Mouse (Mus musculus) CH12.LX (cell line): ENCODE data around the gene Celsr3. TPM values are rescaled to one million over a fixed set of nuclear protein-coding genes. Genes with fewer than 3 reads are reported as not detected.
A peak's percentile ranks its signal among the peaks of the same experiment; 100 is the strongest.

ENCODE experiments used
- DNase-seq: peaks from one replicate; pipeline ENCODE4 v3.0.0-alpha.2; 2013; ENCODE audit errors: extremely low read depth
- H3K27ac ChIP-seq: 2 replicates; pipeline ENCODE4 v1.5.1; 2012; ENCODE audit warnings: low read depth, mild to moderate bottlenecking, control low read depth, moderate library complexity; ENCODE audit not compliant: insufficient read depth
- H3K27me3 ChIP-seq: replicated peaks from 2 replicates; pipeline ENCODE3; 2012; ENCODE audit warnings: inconsistent platforms
- H3K36me3 ChIP-seq, 2 experiments: replicated peaks in 1 of 2; 2 replicates each; pipeline versions ENCODE3 to v1.6.1; 2012; ENCODE audit warnings: inconsistent platforms in 1 of 2, low read length in 1 of 2, mild to moderate bottlenecking in 1 of 2, mixed read lengths in 1 of 2, moderate library complexity in 1 of 2; ENCODE audit not compliant: control insufficient read depth in 1 of 2, insufficient read depth in 1 of 2
- H3K4me1 ChIP-seq, 2 experiments: 2 replicates each; pipeline ENCODE4 v1.6.1; 2012; ENCODE audit warnings: inconsistent platforms in 1 of 2, moderate library complexity in 1 of 2; ENCODE audit not compliant: insufficient read depth in 2 of 2, control insufficient read depth in 1 of 2
- H3K4me2 ChIP-seq: 2 replicates; pipeline ENCODE4 v1.6.1; 2012; ENCODE audit warnings: low read depth, mild to moderate bottlenecking, control low read depth; ENCODE audit not compliant: poor library complexity, insufficient read depth, severe bottlenecking
- H3K4me3 ChIP-seq, 3 experiments: fragments of 150-350 bp in 1 of 3; sonication (generic) in 1 of 3; replicated peaks in 1 of 3; 2 replicates each; pipeline versions ENCODE3 to v1.5.1; 2011 to 2012; ENCODE audit warnings: low read depth in 2 of 3, low read length in 2 of 3, mild to moderate bottlenecking in 2 of 3, moderate library complexity in 2 of 3, control low read depth in 1 of 3, improper control_type of control experiment in 1 of 3, inconsistent platforms in 1 of 3, mixed read lengths in 1 of 3; ENCODE audit not compliant: poor library complexity in 1 of 3
- H3K79me2 ChIP-seq: replicated peaks from 2 replicates; pipeline ENCODE4 v1.6.1; 2012; ENCODE audit warnings: mild to moderate bottlenecking, moderate library complexity; ENCODE audit not compliant: control insufficient read depth, poor library complexity, insufficient read depth, severe bottlenecking; ENCODE audit errors: extremely low read depth
- H3K9ac ChIP-seq: 2 replicates; pipeline ENCODE4 v1.6.1; 2012; ENCODE audit warnings: low read depth, mild to moderate bottlenecking, control low read depth, moderate library complexity; ENCODE audit not compliant: insufficient read depth
- H3K9me3 ChIP-seq: replicated peaks from 2 replicates; pipeline ENCODE3; 2012; ENCODE audit warnings: low read length, inconsistent platforms, mixed read lengths
- BHLHE40 ChIP-seq: IDR thresholded peaks from 2 replicates; pipeline ENCODE4 v1.6.1; 2011; ENCODE audit warnings: mild to moderate bottlenecking, low read depth, low read length, improper control_type of control experiment
- CHD2 ChIP-seq: IDR thresholded peaks from 2 replicates; pipeline ENCODE4 v1.6.1; 2011; ENCODE audit warnings: low read length, improper control_type of control experiment
- EP300 ChIP-seq: IDR thresholded peaks from 2 replicates; pipeline ENCODE4 v1.6.1; 2011; ENCODE audit warnings: low read length, improper control_type of control experiment
- ETS1 ChIP-seq: conservative IDR thresholded peaks from 2 replicates; pipeline ENCODE4 v1.6.1; 2012; ENCODE audit warnings: low read depth, mild to moderate bottlenecking, inconsistent platforms, low read length, improper control_type of control experiment, moderate library complexity
- HCFC1 ChIP-seq: IDR thresholded peaks from 2 replicates; pipeline ENCODE4 v1.6.1; 2012; ENCODE audit warnings: low read depth, mild to moderate bottlenecking, inconsistent platforms, low read length, improper control_type of control experiment
- IRF4 ChIP-seq: IDR thresholded peaks from 2 replicates; pipeline ENCODE4 v1.6.1; 2014; ENCODE audit warnings: low read depth, mild to moderate bottlenecking, inconsistent platforms, low read length, improper control_type of control experiment
- JUND ChIP-seq: conservative IDR thresholded peaks from 2 replicates; pipeline ENCODE4 v1.6.1; 2011; ENCODE audit warnings: low read depth, low read length, improper control_type of control experiment
- KAT2A ChIP-seq: IDR thresholded peaks from 2 replicates; pipeline ENCODE4 v1.6.1; 2012; ENCODE audit warnings: low read length, improper control_type of control experiment, inconsistent platforms; ENCODE audit not compliant: insufficient replicate concordance
- MAX ChIP-seq: IDR thresholded peaks from 2 replicates; pipeline ENCODE4 v1.6.1; 2011; ENCODE audit warnings: low read length, improper control_type of control experiment
- MXI1 ChIP-seq: IDR thresholded peaks from 2 replicates; pipeline ENCODE4 v1.6.1; 2011; ENCODE audit warnings: mild to moderate bottlenecking, low read depth, low read length, improper control_type of control experiment
- NELFE ChIP-seq: IDR thresholded peaks from 2 replicates; pipeline ENCODE4 v1.6.1; 2011; ENCODE audit warnings: low read depth, low read length, improper control_type of control experiment
- POLR2A ChIP-seq: IDR thresholded peaks from 2 replicates; pipeline ENCODE4 v1.6.1; 2011; ENCODE audit warnings: low read depth, mild to moderate bottlenecking, improper control_type of control experiment, low read length
- RAD21 ChIP-seq: IDR thresholded peaks from 2 replicates; pipeline ENCODE4 v1.6.1; 2011; ENCODE audit warnings: low read depth, mild to moderate bottlenecking, low read length, improper control_type of control experiment, moderate library complexity
- RCOR1 ChIP-seq: conservative IDR thresholded peaks from 2 replicates; pipeline ENCODE4 v1.6.1; 2012; ENCODE audit warnings: low read depth, mild to moderate bottlenecking, inconsistent platforms, low read length, improper control_type of control experiment
- SIN3A ChIP-seq: IDR thresholded peaks from 2 replicates; pipeline ENCODE4 v1.6.1; 2012; ENCODE audit warnings: low read length, improper control_type of control experiment, inconsistent platforms
- SMC3 ChIP-seq: IDR thresholded peaks from 2 replicates; pipeline ENCODE4 v1.6.1; 2011; ENCODE audit warnings: low read depth, low read length, improper control_type of control experiment
- TBP ChIP-seq: conservative IDR thresholded peaks from 2 replicates; pipeline ENCODE4 v1.6.1; 2011; ENCODE audit warnings: low read depth, low read length, improper control_type of control experiment
- TCF12 ChIP-seq: IDR thresholded peaks from 2 replicates; pipeline ENCODE4 v1.6.1; 2014; ENCODE audit warnings: low read depth, mild to moderate bottlenecking, inconsistent platforms, low read length, improper control_type of control experiment
- ZMIZ1 ChIP-seq: IDR thresholded peaks from 2 replicates; pipeline ENCODE4 v1.6.1; 2012; ENCODE audit warnings: low read depth, mild to moderate bottlenecking, inconsistent platforms, low read length, improper control_type of control experiment
- ZNF384 ChIP-seq: IDR thresholded peaks from 2 replicates; pipeline ENCODE4 v1.6.1; 2012; ENCODE audit warnings: low read depth, low read length, improper control_type of control experiment, inconsistent platforms
- dilution Hi-C: fragments of 300-500 bp; cut with MboI; formaldehyde crosslinking; loops from 2 replicates; pipeline ENCODE4 v1.14.3; 2020; ENCODE audit warnings: low sequenced_read_pairs; ENCODE audit not compliant: extremely low pct_unique_long_range_greater_than_20kb, extremely low pct_ligation_motif_present
- in situ Hi-C: fragments of 300-500 bp; cut with MboI; formaldehyde crosslinking; loops from 3 replicates; pipeline ENCODE4 v1.14.3; 2019; ENCODE audit warnings: low sequenced_read_pairs, low pct_ligation_motif_present, low pct_unique_long_range_greater_than_20kb, mixed read lengths
- polyA plus RNA-seq: library from polyadenylated mRNA; unstranded; fragments of >175 nt; gene quantifications from 2 replicates; pipeline ENCODE4 v1.2.1, GENCODE M21; 2012; ENCODE audit warnings: low read depth; ENCODE audit not compliant: insufficient read length
- total RNA-seq, 2 experiments: library from RNA; depleted of rRNA; stranded (reverse); fragments of 300-350 nt in 1 of 2; fragments of >200 nt in 1 of 2; gene quantifications; 2 replicates each; pipeline ENCODE4 v1.2.3; 2012 to 2014

Gene Celsr3
- total and polyA plus RNA-seq, 3 experiments: 0.04 TPM; not detected in 2

- TF ChIP-seq RCOR1: no peak; the same call in 1 of the 2 replicates
- TF ChIP-seq EP300: 0 out of 2 replicates have a peak, but pooled peaks have one; percentile 31
- no peak for TF ChIP-seq TBP
- TF ChIP-seq MAX: peak; percentile 76; the same call in 1 of the 2 replicates
- 0 out of 2 replicates have a peak, but pooled peaks have one; percentile 52 for TF ChIP-seq CHD2
- TF ChIP-seq JUND: 0 out of 2 replicates have a peak, but pooled peaks have one; percentile 23
- peak; percentile 73; the same call in 1 of the 2 replicates for TF ChIP-seq IRF4
- peak; percentile 32; the same call in 1 of the 2 replicates for TF ChIP-seq ETS1
- peak; percentile 70 for TF ChIP-seq HCFC1
Measured at GRCm38 (mm10) chr9:108853635-108854240, 27.6 kb downstream of the Celsr3 start (continued).

DNA sequence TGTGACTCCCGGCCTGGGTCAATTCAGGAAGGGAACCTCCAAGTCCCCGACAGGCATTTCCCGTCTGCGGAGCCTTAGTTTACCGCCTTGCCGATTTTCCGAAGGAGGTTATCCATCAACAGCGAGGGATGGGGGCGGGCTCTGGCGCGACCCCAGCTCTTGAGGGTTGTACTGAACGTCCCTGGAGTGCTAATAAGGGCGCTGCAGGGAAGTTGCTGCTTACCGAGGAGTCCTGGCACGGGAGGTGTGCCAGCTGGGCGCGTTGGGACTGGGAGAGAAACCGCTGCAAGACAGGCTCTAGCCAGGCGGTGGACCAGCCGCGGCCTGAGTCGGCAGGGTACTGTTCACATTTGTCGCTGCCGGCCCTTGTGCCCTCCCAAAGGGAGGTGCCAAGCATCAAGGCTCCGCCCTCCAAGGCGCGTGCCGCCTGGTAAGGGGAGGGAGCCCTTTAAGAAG lies 28.1 kb downstream of the Celsr3 start:
- Histone ChIP-seq H3K27ac (no peak overlapping the region), H3K27me3 (no peaks in the 10 kb centered on the region), H3K79me2 (no peaks in the 10 kb centered on the region), H3K4me1 (peaks cover 0 to 41% of the 10 kb centered on the region in 2 experiments; a peak in 2 of 4 replicates), H3K36me3 (peaks cover 0 to 28% of the 10 kb centered on the region in 2 experiments), H3K9ac (peak overlapping the region; percentile 36), H3K4me2 (peak overlapping the region; percentile 60), H3K4me3 (peak overlapping the region; percentile 64 to 66 (median 64)), H3K9me3 (no peaks in the 10 kb centered on the region)
- in situ Hi-C loops: no loop called here
- DNase-seq: peak; percentile 89
- dilution Hi-C loops: no loop called here
- TF ChIP-seq TCF12 (peak; percentile 41; the same call in 1 of the 2 replicates), KAT2A (no peak), ZNF384 (no peak), BHLHE40 (peak; percentile 61; the same call in 1 of the 2 replicates), MAX (no peak), RCOR1 (no peak), SMC3 (no peak), TBP (peak; percentile 69), ZMIZ1 (0 out of 2 replicates have a peak, but pooled peaks have one; percentile 58), POLR2A (peak; percentile 91), NELFE (peak; percentile 66), MXI1 (no peak), EP300 (no peak), RAD21 (no peak), SIN3A (peak; percentile 10; the same call in 1 of the 2 replicates)
